Mouse (Mus musculus) forebrain, embryonic 11.5 days (tissue): ENCODE results near the gene 1700102P08Rik. TPM values are rescaled to one million over a fixed set of nuclear protein-coding genes. Genes with fewer than 3 reads are reported as not detected.

Experiments used
- ATAC-seq: fragments of 200-750 bp; cut with Nextera tagmentation; replicated peaks from 2 replicates; pipeline ENCODE4 v1.8.0; 2017; ENCODE audit warnings: moderate TSS enrichment; ENCODE audit not compliant: low FRiP score
- DNase-seq: peaks from one replicate; pipeline ENCODE4 v3.0.0-alpha.2; 2017; ENCODE audit warnings: low spot score
- H3K27ac ChIP-seq: fragments of 300-500 bp; sonication (generic); 2 replicates; pipeline ENCODE4 v1.5.1; 2014; ENCODE audit warnings: low read depth, low read length
- H3K27me3 ChIP-seq: fragments of 300-500 bp; sonication (generic); 2 replicates; pipeline ENCODE4 v1.6.1; 2014; ENCODE audit warnings: mild to moderate bottlenecking, low read length, mixed read lengths; ENCODE audit not compliant: control insufficient read depth, insufficient read depth
- H3K36me3 ChIP-seq: fragments of 300-500 bp; sonication (generic); 2 replicates; pipeline ENCODE4 v1.6.1; 2014; ENCODE audit warnings: mild to moderate bottlenecking, low read length, moderate library complexity, mixed read lengths; ENCODE audit not compliant: control insufficient read depth, insufficient read depth
- H3K4me1 ChIP-seq: fragments of 300-500 bp; sonication (generic); replicated peaks from 2 replicates; pipeline ENCODE4 v1.6.1; 2014; ENCODE audit warnings: low read length, mixed read lengths; ENCODE audit not compliant: control insufficient read depth, insufficient read depth
- H3K4me2 ChIP-seq: fragments of 300-500 bp; sonication (generic); 2 replicates; pipeline ENCODE4 v1.6.1; 2014; ENCODE audit warnings: low read depth, mild to moderate bottlenecking, low read length, moderate library complexity, mixed read lengths; ENCODE audit not compliant: severe bottlenecking
- H3K4me3 ChIP-seq: fragments of 300-500 bp; sonication (generic); 2 replicates; pipeline ENCODE4 v1.5.1; 2014; ENCODE audit warnings: low read depth, low read length
- H3K9ac ChIP-seq: fragments of 300-500 bp; sonication (generic); 2 replicates; pipeline ENCODE4 v1.6.1; 2014; ENCODE audit warnings: low read length
- H3K9me3 ChIP-seq: fragments of 300-500 bp; sonication (generic); 2 replicates; pipeline ENCODE4 v1.6.1; 2016; ENCODE audit warnings: low read length, mixed read lengths; ENCODE audit not compliant: control insufficient read depth
- WGBS: fragments of 180-500 bp; shearing (Covaris S2); extraction: QIAGEN DNeasy Blood & Tissue Kit; methylation state at CpG from one replicate; pipeline ENCODE4 v1.1.7; 2014; 5-methylcytosine and 5-hydroxymethylcytosine counted together
- polyA plus RNA-seq: library from polyadenylated mRNA; unstranded; fragments of >200 nt; fragmentation: Nextera tagmentation; extraction: Ambion mirVana; gene quantifications from 2 replicates; pipeline ENCODE4 v1.2.1, GENCODE M21; 2014

1700102P08Rik gene
- polyA plus RNA-seq, 1 experiment from 2014 or later, result 0.80 TPM

DNA sequence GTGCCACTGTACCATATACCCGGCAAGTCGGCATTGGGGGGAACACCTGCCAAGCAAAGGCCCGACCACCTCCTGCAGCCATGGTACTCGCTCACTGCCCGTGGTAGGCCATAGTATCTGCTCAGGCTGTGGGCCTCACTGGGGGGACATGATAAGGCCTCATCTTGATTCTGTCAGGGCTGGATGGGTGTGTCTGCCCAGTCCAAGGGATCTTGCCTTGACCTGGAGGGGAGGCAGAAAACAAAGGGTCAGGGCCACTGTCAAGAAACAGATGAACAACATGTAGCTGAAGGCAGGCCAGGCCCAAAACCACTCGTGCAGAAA is 58.5 kb downstream of the 1700102P08Rik start:
- Histone ChIP-seq H3K36me3 (peaks cover 3% of the 10 kb centered on the region; the same call in 1 of the 2 replicates), H3K4me1 (peaks cover 22% of the 10 kb centered on the region), H3K27ac (peak overlapping the region; percentile 88), H3K4me3 (peak overlapping the region; percentile 19; the same call in 1 of the 2 replicates), H3K27me3 (no peaks in the 10 kb centered on the region), H3K9ac (no peak overlapping the region; the same call in 1 of the 2 replicates), H3K4me2 (peak overlapping the region; percentile 95), H3K9me3 (no peaks in the 10 kb centered on the region)
- no peak for ATAC-seq
- WGBS, result 83% methylated on average over 6 of the region's 6 CpGs
- peak; percentile 56 for DNase-seq

DNA sequence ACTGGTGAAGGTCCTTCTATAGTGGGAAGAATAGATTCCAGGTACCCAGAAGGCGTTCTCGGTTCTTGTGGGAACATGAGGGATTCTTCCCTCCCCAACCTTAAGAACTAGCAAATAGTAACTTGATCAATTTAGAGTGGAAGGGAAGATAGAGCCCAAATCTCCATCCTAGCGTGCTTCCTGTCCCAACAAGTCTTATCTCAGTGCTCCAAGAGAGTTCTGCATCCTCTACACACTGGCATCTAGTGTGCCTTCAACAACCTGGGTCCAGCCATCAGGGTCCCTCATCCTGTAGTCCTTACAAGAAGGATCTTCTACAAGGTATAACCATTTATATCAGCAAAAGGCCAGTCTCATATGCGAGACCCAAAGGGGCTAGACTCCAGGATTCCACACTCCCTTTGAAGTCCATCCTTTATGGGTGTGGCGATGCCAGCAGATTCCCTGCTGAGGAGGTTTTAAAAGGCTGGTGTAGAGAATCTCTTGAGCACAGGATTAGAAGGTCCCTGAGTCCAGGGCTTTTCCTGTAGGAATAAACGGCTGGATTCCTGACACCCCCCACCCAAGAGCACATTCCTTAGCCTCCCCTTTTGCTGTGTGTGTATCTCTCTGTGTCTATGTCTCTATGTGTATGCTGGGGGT is 59.0 kb downstream of the 1700102P08Rik start:
- ATAC-seq (no peak), DNase-seq (no peak)
- H3K27me3 ChIP-seq, result no peaks in the 10 kb centered on the region
- peaks cover 3% of the 10 kb centered on the region; the same call in 1 of the 2 replicates for H3K36me3 ChIP-seq
- H3K9ac ChIP-seq, result peak overlapping the region; percentile 68
- peak overlapping the region; percentile 95 for H3K4me2 ChIP-seq
- no peaks in the 10 kb centered on the region for H3K9me3 ChIP-seq
- peak overlapping the region; percentile 55 for H3K4me3 ChIP-seq
- WGBS, result 46% methylated on average over 6 of the region's 6 CpGs
- H3K27ac ChIP-seq, result peak overlapping the region; percentile 5; the same call in 1 of the 2 replicates
- peaks cover 22% of the 10 kb centered on the region for H3K4me1 ChIP-seq

DNA sequence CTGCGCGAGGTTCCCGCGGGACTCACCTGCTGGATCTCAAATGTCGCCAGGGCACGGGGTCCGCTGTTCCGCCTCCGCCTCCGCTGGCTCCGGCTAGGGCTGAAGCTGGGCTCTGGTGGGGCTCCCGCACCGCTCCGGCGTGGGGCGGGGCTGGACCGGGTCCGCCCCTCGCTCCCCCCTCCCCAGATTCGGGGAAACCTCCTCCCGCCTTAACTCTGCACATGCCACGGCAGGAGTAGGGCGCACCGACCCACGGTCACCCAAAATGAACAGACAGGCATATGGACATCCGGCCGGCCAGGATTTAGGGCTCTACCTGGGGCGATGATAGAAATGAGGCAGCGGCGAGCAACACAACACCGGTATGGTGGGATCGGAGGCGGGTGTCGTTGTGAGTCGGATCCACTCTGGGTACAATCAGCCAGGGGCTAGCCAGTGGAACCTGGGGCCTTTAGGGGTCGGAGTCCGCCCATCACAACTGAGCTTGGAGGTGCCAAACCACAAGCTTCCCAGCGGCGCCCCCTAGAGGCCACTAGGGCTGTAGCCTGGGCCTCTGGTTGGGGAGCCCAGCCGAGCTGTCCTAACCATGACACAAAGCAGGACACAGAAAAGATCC is 59.8 kb downstream of the 1700102P08Rik start:
- no peaks in the 10 kb centered on the region for H3K9me3 ChIP-seq
- under 1% methylated on average over 40 of the region's 40 CpGs for WGBS
- peaks cover 3% of the 10 kb centered on the region; the same call in 1 of the 2 replicates for H3K36me3 ChIP-seq
- peak overlapping the region; percentile 5; the same call in 1 of the 2 replicates for H3K27ac ChIP-seq
- H3K9ac ChIP-seq, result peak overlapping the region; percentile 68
- peak overlapping the region; percentile 55 for H3K4me3 ChIP-seq
- H3K4me2 ChIP-seq, result peak overlapping the region; percentile 95
- DNase-seq, result peak; percentile 97
- ATAC-seq, result peak; percentile 73
- H3K27me3 ChIP-seq, result no peaks in the 10 kb centered on the region
- H3K4me1 ChIP-seq, result peaks cover 22% of the 10 kb centered on the region

DNA sequence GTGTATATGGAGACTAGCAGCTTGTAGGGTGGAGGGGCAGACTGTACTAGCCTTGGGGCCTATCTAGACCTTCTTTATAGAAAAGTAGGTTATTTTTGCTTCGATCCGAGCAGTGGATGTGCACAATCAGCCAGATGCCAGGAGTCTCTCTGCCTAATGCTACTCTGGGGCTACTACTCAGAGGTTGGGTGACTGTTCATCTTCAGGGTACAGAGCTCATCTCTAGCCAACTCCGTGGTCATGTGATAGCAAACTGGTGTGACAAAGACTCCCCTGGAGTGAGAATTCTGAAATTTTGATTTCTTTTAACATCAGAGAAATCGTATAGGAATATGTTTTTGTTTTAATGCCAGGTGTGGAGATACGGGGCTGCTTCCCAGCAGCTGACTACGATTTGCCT is 60.3 kb downstream of the 1700102P08Rik start:
- H3K4me2 ChIP-seq, result peak overlapping the region; percentile 95
- H3K27me3 ChIP-seq, result no peaks in the 10 kb centered on the region
- H3K36me3 ChIP-seq, result peaks cover 3% of the 10 kb centered on the region; the same call in 1 of the 2 replicates
- H3K9ac ChIP-seq, result peak overlapping the region; percentile 68
- peak overlapping the region; percentile 55 for H3K4me3 ChIP-seq
- DNase-seq (no peak), ATAC-seq (no peak)
- H3K9me3 ChIP-seq, result no peaks in the 10 kb centered on the region
- H3K27ac ChIP-seq, result no peak overlapping the region
- peaks cover 22% of the 10 kb centered on the region for H3K4me1 ChIP-seq
- WGBS, result 50% methylated on average over 6 of the region's 6 CpGs

DNA sequence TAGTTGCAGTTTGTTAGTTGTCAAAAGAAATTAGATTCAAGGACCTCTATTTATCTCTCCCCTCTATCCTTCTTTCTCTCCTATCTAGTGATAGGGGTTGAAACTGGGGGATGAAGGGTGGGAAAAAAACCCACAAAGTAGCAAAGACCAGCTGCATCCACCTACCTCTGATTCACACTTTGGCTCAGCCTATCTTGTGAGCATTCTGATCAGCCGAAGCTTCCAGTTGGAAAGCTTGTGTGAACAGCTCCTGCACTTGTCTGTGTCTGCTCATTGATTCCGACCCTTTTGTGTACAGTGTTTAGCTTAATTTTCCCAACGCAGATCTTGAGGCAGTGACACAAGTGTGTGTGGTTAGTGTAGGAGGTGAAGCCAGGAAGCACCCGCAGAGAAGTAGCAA is 60.9 kb downstream of the 1700102P08Rik start:
- DNase-seq, result no peak
- H3K4me3 ChIP-seq, result no peak overlapping the region
- no peak overlapping the region for H3K27ac ChIP-seq
- H3K9me3 ChIP-seq, result no peaks in the 10 kb centered on the region
- ATAC-seq, result no peak
- no peak overlapping the region for H3K4me2 ChIP-seq
- H3K27me3 ChIP-seq, result no peaks in the 10 kb centered on the region
- H3K9ac ChIP-seq, result no peak overlapping the region
- WGBS, result 81% methylated on average over 4 of the region's 4 CpGs
- H3K4me1 ChIP-seq, result peaks cover 22% of the 10 kb centered on the region
- H3K36me3 ChIP-seq, result no peaks in the 10 kb centered on the region

DNA sequence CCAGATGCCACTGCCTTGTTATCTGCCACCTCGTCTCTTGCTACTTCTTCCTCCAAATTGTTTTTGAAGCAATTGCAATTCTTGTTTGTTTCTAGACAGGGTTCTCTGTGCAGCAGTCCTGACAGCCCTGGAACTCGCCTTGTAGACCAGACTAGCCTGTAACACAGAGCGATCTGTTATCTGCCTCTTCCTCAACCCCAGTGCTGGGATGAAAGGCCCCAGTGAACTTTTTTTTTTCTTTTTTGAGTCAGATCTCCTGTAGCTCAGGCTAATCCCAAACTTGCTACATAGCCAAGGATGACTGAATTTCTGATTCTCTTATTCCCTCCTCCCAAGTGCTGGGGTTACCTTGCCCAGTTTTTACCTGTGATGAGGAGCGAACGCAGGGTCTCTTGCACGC is 61.8 kb downstream of the 1700102P08Rik start:
- H3K4me3 ChIP-seq, result no peak overlapping the region
- H3K4me2 ChIP-seq, result no peak overlapping the region
- H3K27me3 ChIP-seq, result no peaks in the 10 kb centered on the region
- no peak overlapping the region for H3K9ac ChIP-seq
- H3K27ac ChIP-seq, result no peak overlapping the region
- no peak for ATAC-seq
- peaks cover 17% of the 10 kb centered on the region for H3K4me1 ChIP-seq
- no peaks in the 10 kb centered on the region for H3K9me3 ChIP-seq
- WGBS, result 85% methylated on average over 6 of the region's 6 CpGs
- no peak for DNase-seq
- H3K36me3 ChIP-seq, result no peaks in the 10 kb centered on the region

DNA sequence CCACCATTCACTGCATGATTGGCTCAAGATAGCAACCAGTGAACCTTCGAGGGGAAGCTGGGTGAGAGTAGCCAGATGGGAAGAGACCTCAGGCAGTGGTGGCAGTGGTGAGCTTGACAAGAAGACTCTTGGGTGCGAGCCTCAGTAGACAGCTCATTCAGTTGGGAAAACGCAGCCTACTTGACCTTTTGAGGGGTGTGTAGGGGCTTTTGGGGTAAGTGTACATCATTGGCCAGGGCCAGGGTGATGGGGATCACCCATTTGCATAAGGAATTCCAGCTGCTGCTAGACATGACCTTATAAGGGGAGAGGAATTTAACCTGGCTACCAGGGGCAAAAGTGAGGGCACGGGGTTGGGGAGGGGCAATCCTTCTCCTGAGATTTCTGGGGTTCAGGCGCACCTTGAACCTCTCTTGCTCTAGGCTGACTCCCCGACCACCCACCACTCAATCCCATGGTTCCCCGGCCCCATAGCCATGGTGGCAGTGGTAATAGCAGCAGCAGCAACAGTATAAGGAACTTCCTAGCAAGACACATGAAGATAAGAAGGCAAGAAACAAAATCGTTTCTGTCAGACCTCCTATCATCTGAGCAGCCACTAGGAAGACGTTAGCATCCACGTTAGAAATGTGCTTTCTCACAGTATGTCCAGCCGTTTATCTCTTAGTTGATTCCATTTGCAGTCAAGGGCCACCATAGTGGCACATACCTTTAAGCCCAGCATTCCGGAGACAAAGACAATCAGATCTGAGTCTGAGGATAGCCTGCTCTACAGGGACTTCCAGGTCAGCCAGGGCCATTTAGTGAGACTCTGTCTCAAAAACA is 63.4 kb downstream of the 1700102P08Rik start:
- Histone ChIP-seq H3K4me3 (no peak overlapping the region), H3K27ac (no peak overlapping the region), H3K36me3 (no peaks in the 10 kb centered on the region), H3K9me3 (no peaks in the 10 kb centered on the region), H3K27me3 (no peaks in the 10 kb centered on the region), H3K4me1 (peaks cover 9% of the 10 kb centered on the region; the same call in 1 of the 2 replicates), H3K9ac (no peak overlapping the region), H3K4me2 (no peak overlapping the region)
- WGBS, result 83% methylated on average over 12 of the region's 12 CpGs
- ATAC-seq, result no peak
- DNase-seq, result no peak

DNA sequence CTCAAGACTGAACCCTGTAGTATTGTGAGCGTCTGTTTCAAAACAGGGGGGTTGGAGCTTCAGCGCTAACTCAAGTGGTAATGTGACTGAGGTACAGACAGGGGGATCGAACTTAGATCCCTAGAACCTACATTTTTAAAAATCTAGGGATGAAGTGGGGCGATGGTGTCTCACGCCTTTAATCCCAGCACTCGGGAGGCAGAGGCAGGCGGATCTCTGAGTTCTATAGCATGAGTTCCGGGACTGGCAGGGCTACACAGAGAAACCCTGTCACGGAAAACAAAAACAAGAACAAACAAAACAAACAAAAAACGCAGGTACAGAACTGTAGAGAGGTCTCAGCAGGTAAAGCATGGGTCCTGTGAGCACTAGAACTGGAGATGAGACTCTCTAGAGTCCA is 64.3 kb downstream of the 1700102P08Rik start:
- WGBS, result 87% methylated on average over 10 of the region's 10 CpGs
- Histone ChIP-seq H3K9ac (no peak overlapping the region), H3K4me3 (no peak overlapping the region), H3K9me3 (no peaks in the 10 kb centered on the region), H3K36me3 (no peaks in the 10 kb centered on the region), H3K4me2 (no peak overlapping the region), H3K4me1 (peaks cover 10% of the 10 kb centered on the region; the same call in 1 of the 2 replicates), H3K27me3 (no peaks in the 10 kb centered on the region), H3K27ac (no peak overlapping the region)
- DNase-seq, result no peak
- no peak for ATAC-seq
